Mouse (Mus musculus) myocyte (in vitro differentiated cells): ENCODE measurements at regions not wholly inside any gene's neighbourhood (a gene's known extent, or its start where the extent isn't known, plus 50 kb on each side); places are given as distances from the start of the nearest gene placed in this dataset.

ENCODE experiments used
- MAX ChIP-seq: IDR thresholded peaks from one replicate; pipeline ENCODE4 v1.6.1; 2011; ENCODE audit warnings: low read depth, mild to moderate bottlenecking, control low read depth
- MYOD1 ChIP-seq, 3 experiments: IDR thresholded peaks; one replicate each; pipeline ENCODE4 v1.6.1; 2011; ENCODE audit warnings: control low read depth in 2 of 3, low read depth in 2 of 3, mild to moderate bottlenecking in 2 of 3, moderate library complexity in 1 of 3; ENCODE audit not compliant: insufficient read length in 2 of 3, control insufficient read depth in 1 of 3
- POLR2A ChIP-seq: IDR thresholded peaks from one replicate; pipeline ENCODE4 v1.6.1; 2011; ENCODE audit warnings: low read depth, mild to moderate bottlenecking, control low read depth, moderate library complexity; ENCODE audit not compliant: insufficient read length
- USF1 ChIP-seq: IDR thresholded peaks from one replicate; pipeline ENCODE4 v1.6.1; 2011; ENCODE audit warnings: low read depth, mild to moderate bottlenecking, control low read depth, moderate library complexity

DNA sequence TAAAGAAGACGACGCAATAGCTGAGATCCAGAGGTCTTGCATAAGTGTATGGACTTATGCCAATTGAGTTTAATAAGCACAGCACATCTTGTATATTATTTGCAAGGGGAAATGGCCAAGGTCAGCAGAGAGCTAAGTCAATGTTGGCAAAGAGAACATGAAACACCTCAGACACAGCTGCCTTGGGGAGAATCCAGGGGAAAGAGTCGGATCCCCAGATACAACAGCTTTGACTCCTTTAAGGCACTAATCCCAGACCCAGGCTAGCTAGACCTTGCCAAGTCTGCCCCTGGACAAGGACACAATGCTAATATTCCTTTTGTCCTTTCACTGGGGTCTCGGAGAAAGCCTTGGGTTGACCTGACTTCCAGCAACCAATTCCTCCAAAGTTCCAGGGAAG lies 438.2 kb upstream of the Kazn start:
- no peak for TF ChIP-seq MAX
- no peak for TF ChIP-seq POLR2A
- no peak for TF ChIP-seq MYOD1 (IDR thresholded peaks at IDR 0.05; ENCODE audit: control insufficient read depth in 1 of 3, insufficient read length in 2 of 3, low read depth in 2 of 3)
- TF ChIP-seq USF1, result no peak
